Mouse (Mus musculus) midbrain, postnatal 0 days (tissue): Measurements from ENCODE around the gene Myo9b. TPM values are rescaled to one million over a fixed set of nuclear protein-coding genes. Genes with fewer than 3 reads are reported as not detected.

Source experiments
- ATAC-seq: fragments of 200-750 bp; cut with Nextera tagmentation; 2 replicates; pipeline ENCODE4 v1.8.0; 2017; ENCODE audit warnings: moderate number of reproducible peaks, mild to moderate bottlenecking, moderate TSS enrichment, moderate library complexity; ENCODE audit not compliant: low FRiP score
- DNase-seq: peaks from one replicate; pipeline ENCODE4 v3.0.0-alpha.2; 2015; ENCODE audit warnings: low spot score
- H3K27ac ChIP-seq: fragments of 300-500 bp; sonication (generic); 2 replicates; pipeline ENCODE4 v1.5.1; 2014; ENCODE audit warnings: low read depth, mild to moderate bottlenecking, low read length, mixed read lengths
- H3K27me3 ChIP-seq: fragments of 300-500 bp; sonication (generic); 2 replicates; pipeline ENCODE4 v1.6.1; 2014; ENCODE audit warnings: low read length, control low read depth, mixed read lengths; ENCODE audit not compliant: insufficient read depth
- H3K36me3 ChIP-seq: fragments of 300-500 bp; sonication (generic); 2 replicates; pipeline ENCODE4 v1.6.1; 2014; ENCODE audit warnings: low read length, control low read depth, mixed read lengths; ENCODE audit not compliant: insufficient read depth
- H3K4me1 ChIP-seq: fragments of 300-500 bp; sonication (generic); 2 replicates; pipeline ENCODE4 v1.6.1; 2014; ENCODE audit warnings: mild to moderate bottlenecking, control low read depth, antibody characterized with exemption, low read length, mixed read lengths; ENCODE audit not compliant: insufficient read depth
- H3K4me2 ChIP-seq: fragments of 300-500 bp; sonication (generic); 2 replicates; pipeline ENCODE4 v1.6.1; 2014; ENCODE audit warnings: low read depth, mild to moderate bottlenecking, low read length, mixed read lengths; ENCODE audit not compliant: poor library complexity, severe bottlenecking
- H3K4me3 ChIP-seq: fragments of 300-500 bp; sonication (generic); 2 replicates; pipeline ENCODE4 v1.5.1; 2014; ENCODE audit warnings: low read depth, mild to moderate bottlenecking, low read length, moderate library complexity
- H3K9ac ChIP-seq: fragments of 300-500 bp; sonication (generic); replicated peaks from 2 replicates; pipeline ENCODE4 v1.6.1; 2014; ENCODE audit warnings: mild to moderate bottlenecking, low read length, moderate library complexity, mixed read lengths; ENCODE audit not compliant: poor library complexity, severe bottlenecking
- H3K9me3 ChIP-seq: fragments of 300-500 bp; sonication (generic); 2 replicates; pipeline ENCODE4 v1.6.1; 2016; ENCODE audit warnings: low read length, control low read depth
- CTCF ChIP-seq: IDR thresholded peaks from 2 replicates; pipeline ENCODE4 v1.5.1; 2016; ENCODE audit warnings: antibody characterized with exemption, mild to moderate bottlenecking
- WGBS: fragments of 180-500 bp; shearing (Covaris S2); extraction: QIAGEN DNeasy Blood & Tissue Kit; methylation state at CpG from one replicate; pipeline ENCODE4 v1.1.7; 2014; 5-methylcytosine and 5-hydroxymethylcytosine counted together
- polyA plus RNA-seq: library from polyadenylated mRNA; unstranded; fragments of >200 nt; fragmentation: Nextera tagmentation; extraction: Ambion mirVana; gene quantifications from 2 replicates; pipeline ENCODE4 v1.2.1, GENCODE M21; 2015
- total RNA-seq: library from RNA; depleted of rRNA; stranded (reverse); fragments of >200 nt; gene quantifications from 2 replicates; pipeline ENCODE4 v1.2.3, GENCODE M21; 2014

Gene Myo9b
- total and polyA plus RNA-seq, 2 experiments from 2014 or later = 7.6 to 32.3 TPM

DNA sequence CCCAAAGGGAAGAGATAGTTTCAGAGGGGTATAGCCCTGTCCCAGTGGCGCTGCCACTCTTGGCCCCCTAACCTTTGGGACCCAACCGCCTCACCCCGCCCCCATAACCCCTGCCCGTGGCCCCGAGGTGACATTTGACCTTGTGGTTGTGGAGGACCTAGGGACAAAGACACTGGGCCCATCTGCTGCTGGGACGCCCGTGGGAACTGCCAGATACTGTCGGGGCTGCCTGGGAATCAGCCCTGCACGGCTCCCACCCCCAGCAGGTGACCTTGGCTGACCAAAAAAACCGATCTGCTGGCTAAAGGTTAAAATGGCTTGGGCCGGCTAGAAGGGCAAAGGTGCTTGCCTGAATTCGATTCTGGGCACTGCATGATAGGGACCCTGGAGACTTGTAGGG lies 110.9 kb downstream of the Myo9b start:
- no peak for TF ChIP-seq CTCF
- whole genome bisulfite sequencing = 15% methylated on average over 12 of the region's 12 CpGs
- Histone ChIP-seq H3K27ac (0 out of 2 replicates have a peak overlapping the region, but pooled peaks have one; percentile 6), H3K4me1 (peaks cover 25% of the 10 kb centered on the region; the same call in 1 of the 2 replicates), H3K4me2 (no peak overlapping the region), H3K27me3 (no peaks in the 10 kb centered on the region), H3K4me3 (no peak overlapping the region), H3K9me3 (no peaks in the 10 kb centered on the region), H3K9ac (no peak overlapping the region), H3K36me3 (no peaks in the 10 kb centered on the region)
- no peak for ATAC-seq
- DNase-seq = no peak

DNA sequence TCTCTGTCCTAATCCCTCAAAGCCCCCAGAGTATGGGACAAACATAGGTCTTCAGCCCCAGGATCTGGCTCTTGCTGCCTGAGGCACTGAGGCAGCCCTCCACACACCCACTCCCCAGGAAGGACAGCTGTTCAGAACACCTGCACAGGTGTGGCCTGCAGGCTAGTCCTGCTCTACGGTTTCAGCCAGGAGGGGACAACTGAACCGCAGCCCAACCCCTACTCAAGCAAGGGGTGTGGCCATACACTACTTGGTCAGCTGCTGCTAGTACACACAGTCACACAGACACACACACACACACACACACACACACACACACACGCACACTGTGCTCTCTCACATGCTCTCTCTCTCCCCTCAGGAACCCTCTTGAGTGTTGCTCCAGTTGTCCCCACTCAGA lies 111.3 kb downstream of the Myo9b start:
- Histone ChIP-seq H3K4me2 (no peak overlapping the region), H3K36me3 (no peaks in the 10 kb centered on the region), H3K4me3 (no peak overlapping the region), H3K9me3 (no peaks in the 10 kb centered on the region), H3K4me1 (peaks cover 24% of the 10 kb centered on the region; the same call in 1 of the 2 replicates), H3K27ac (no peak overlapping the region), H3K9ac (no peak overlapping the region), H3K27me3 (no peaks in the 10 kb centered on the region)
- WGBS = 49% methylated on average over 3 of the region's 3 CpGs
- DNase-seq = no peak
- ATAC-seq = no peak
- TF ChIP-seq CTCF = no peak

GRCm38 (mm10) chr8:71385212-71385835 lies 112.8 kb downstream of the Myo9b start:
- peaks cover 10% of the 10 kb centered on the region; the same call in 1 of the 2 replicates for H3K4me1 ChIP-seq
- no peak; the same call in 1 of the 2 replicates for TF ChIP-seq CTCF
- H3K9ac ChIP-seq = no peak overlapping the region
- H3K9me3 ChIP-seq = no peaks in the 10 kb centered on the region
- no peaks in the 10 kb centered on the region for H3K27me3 ChIP-seq
- ATAC-seq = no peak
- no peak overlapping the region for H3K4me3 ChIP-seq
- WGBS = 80% methylated on average over 12 of the region's 12 CpGs
- no peak overlapping the region for H3K27ac ChIP-seq
- H3K4me2 ChIP-seq = no peak overlapping the region
- no peak for DNase-seq
- no peaks in the 10 kb centered on the region for H3K36me3 ChIP-seq

- Histone ChIP-seq H3K4me2 (no peak overlapping the region), H3K27me3 (no peaks in the 10 kb centered on the region), H3K9ac (no peak overlapping the region), H3K4me3 (no peak overlapping the region), H3K9me3 (no peaks in the 10 kb centered on the region), H3K36me3 (no peaks in the 10 kb centered on the region), H3K4me1 (no peaks in the 10 kb centered on the region), H3K27ac (no peak overlapping the region)
- 82% methylated on average over 1 of the region's 1 CpGs for WGBS
- DNase-seq (no peak), ATAC-seq (no peak)
- no peak for TF ChIP-seq CTCF
Observed at GRCm38 (mm10) chr8:71388267-71388666, 115.8 kb downstream of the Myo9b start.

GRCm38 (mm10) chr8:71391696-71392095 lies 119.2 kb downstream of the Myo9b start:
- no peak for TF ChIP-seq CTCF
- WGBS = 95% methylated on average over 2 of the region's 2 CpGs
- no peak for ATAC-seq

DNA sequence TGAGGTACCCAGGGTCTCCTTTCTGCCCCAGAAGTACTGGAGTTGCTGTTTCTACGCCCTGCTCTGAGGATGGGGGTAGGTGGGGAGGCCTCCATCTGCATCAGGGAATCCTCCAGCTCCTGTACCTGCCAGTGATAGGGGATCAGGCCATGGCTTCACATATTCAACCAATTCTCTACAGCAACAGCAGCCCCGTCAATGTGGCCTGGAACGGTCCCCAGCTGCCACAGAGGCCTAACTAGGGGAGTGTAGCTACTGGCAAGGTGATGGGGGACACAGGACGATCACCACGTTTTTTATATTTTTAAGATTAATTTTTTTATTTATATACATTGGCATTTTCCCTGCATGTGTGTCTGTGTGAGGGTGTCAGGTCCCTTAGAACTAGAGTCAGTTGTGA lies 119.9 kb downstream of the Myo9b start:
- H3K4me1 ChIP-seq = peaks cover 2% of the 10 kb centered on the region
- H3K4me3 ChIP-seq = no peak overlapping the region
- H3K9me3 ChIP-seq = no peaks in the 10 kb centered on the region
- 73% methylated on average over 5 of the region's 5 CpGs for WGBS
- H3K36me3 ChIP-seq = no peaks in the 10 kb centered on the region
- H3K9ac ChIP-seq = no peak overlapping the region
- no peaks in the 10 kb centered on the region for H3K27me3 ChIP-seq
- H3K27ac ChIP-seq = no peak overlapping the region
- TF ChIP-seq CTCF = no peak
- no peak overlapping the region for H3K4me2 ChIP-seq
- ATAC-seq = no peak
- no peak for DNase-seq

More at GRCm38 (mm10) chr8:71391696-71392095, 119.2 kb downstream of the Myo9b start:
- no peak for DNase-seq
- Histone ChIP-seq H3K9ac (no peak overlapping the region), H3K9me3 (no peaks in the 10 kb centered on the region), H3K27me3 (no peaks in the 10 kb centered on the region), H3K27ac (no peak overlapping the region), H3K4me3 (no peak overlapping the region), H3K36me3 (no peaks in the 10 kb centered on the region), H3K4me2 (no peak overlapping the region), H3K4me1 (no peaks in the 10 kb centered on the region)
